Mouse (Mus musculus) liver, postnatal 0 days (tissue): ENCODE results near the gene Acbd7. TPM values are rescaled to one million over a fixed set of nuclear protein-coding genes. Genes with fewer than 3 reads are reported as not detected.

Experiments used
- ATAC-seq: fragments of 200-750 bp; cut with Nextera tagmentation; 2 replicates; pipeline ENCODE4 v1.8.0; 2017; ENCODE audit warnings: mild to moderate bottlenecking, moderate library complexity
- DNase-seq: peaks from one replicate; pipeline ENCODE4 v3.0.0-alpha.2; 2016
- H3K27ac ChIP-seq: fragments of 300-500 bp; sonication (generic); 2 replicates; pipeline ENCODE4 v1.5.1; 2014; ENCODE audit warnings: antibody characterized with exemption, moderate library complexity, mild to moderate bottlenecking, low read depth
- H3K27me3 ChIP-seq: fragments of 300-500 bp; sonication (generic); 2 replicates; pipeline ENCODE4 v1.6.1; 2014; ENCODE audit warnings: low read length, control low read depth, mixed read lengths; ENCODE audit not compliant: insufficient read depth
- H3K36me3 ChIP-seq: fragments of 300-500 bp; sonication (generic); replicated peaks from 2 replicates; pipeline ENCODE4 v1.6.1; 2014; ENCODE audit warnings: mild to moderate bottlenecking, control low read depth, low read length, moderate library complexity, mixed read lengths; ENCODE audit not compliant: insufficient read depth
- H3K4me1 ChIP-seq: fragments of 300-500 bp; sonication (generic); 2 replicates; pipeline ENCODE4 v1.6.1; 2014; ENCODE audit warnings: antibody characterized with exemption, mild to moderate bottlenecking, control low read depth; ENCODE audit not compliant: insufficient read depth
- H3K4me2 ChIP-seq: fragments of 300-500 bp; sonication (generic); 2 replicates; pipeline ENCODE4 v1.6.1; 2014; ENCODE audit warnings: low read depth, mild to moderate bottlenecking, low read length, moderate library complexity, mixed read lengths
- H3K4me3 ChIP-seq: fragments of 300-500 bp; sonication (generic); 2 replicates; pipeline ENCODE4 v1.5.1; 2014; ENCODE audit warnings: low read depth, low read length
- H3K9ac ChIP-seq: fragments of 300-500 bp; sonication (generic); replicated peaks from 2 replicates; pipeline ENCODE4 v1.6.1; 2014; ENCODE audit warnings: mild to moderate bottlenecking, moderate library complexity
- H3K9me3 ChIP-seq: fragments of 300-500 bp; sonication (generic); 2 replicates; pipeline ENCODE4 v1.6.1; 2016; ENCODE audit warnings: mild to moderate bottlenecking, control low read depth, low read length, mixed read lengths
- CTCF ChIP-seq: sonication (generic); IDR thresholded peaks from 2 replicates; pipeline ENCODE4 v1.5.1; 2016; ENCODE audit warnings: antibody characterized with exemption, low read depth
- EP300 ChIP-seq: IDR thresholded peaks from 2 replicates; pipeline ENCODE4 v1.6.1; 2016; ENCODE audit warnings: antibody characterized with exemption, low read depth, mild to moderate bottlenecking
- WGBS: fragments of 180-500 bp; shearing (Covaris S2); extraction: QIAGEN DNeasy Blood & Tissue Kit; methylation state at CpG from one replicate; pipeline ENCODE4 v1.1.7; 2014; ENCODE audit not compliant: insufficient replicate concordance; 5-methylcytosine and 5-hydroxymethylcytosine counted together
- polyA plus RNA-seq: library from polyadenylated mRNA; unstranded; fragments of >200 nt; fragmentation: Nextera tagmentation; extraction: Ambion mirVana; gene quantifications from 2 replicates; pipeline ENCODE4 v1.2.1, GENCODE M21; 2015

Acbd7 gene
- polyA plus RNA-seq, 1 experiment from 2014 or later: 0.29 TPM

GRCm38 (mm10) chr2:3356311-3356710 lies 20.3 kb downstream of the Acbd7 start:
- Histone ChIP-seq H3K9me3 (no peaks in the 10 kb centered on the region), H3K27ac (no peak overlapping the region), H3K4me2 (no peak overlapping the region), H3K36me3 (no peaks in the 10 kb centered on the region), H3K4me3 (no peak overlapping the region), H3K27me3 (no peaks in the 10 kb centered on the region), H3K4me1 (no peaks in the 10 kb centered on the region), H3K9ac (no peak overlapping the region)
- DNase-seq: no peak
- no peak for TF ChIP-seq EP300
- no peak for TF ChIP-seq CTCF
- 61% methylated on average over 3 of the region's 3 CpGs for WGBS
- ATAC-seq: no peak

- WGBS: 38% methylated on average over 3 of the region's 3 CpGs
- H3K27ac ChIP-seq: no peak overlapping the region
Measured at GRCm38 (mm10) chr2:3357887-3358286, 21.9 kb downstream of the Acbd7 start.

GRCm38 (mm10) chr2:3361067-3361466 lies 25.1 kb downstream of the Acbd7 start:
- Histone ChIP-seq H3K36me3 (no peaks in the 10 kb centered on the region), H3K9ac (no peak overlapping the region), H3K4me3 (no peak overlapping the region), H3K4me2 (no peak overlapping the region), H3K27ac (no peak overlapping the region), H3K27me3 (0 out of 2 replicates have a peak, but pooled peaks cover 2% of the 10 kb centered on the region), H3K9me3 (no peaks in the 10 kb centered on the region), H3K4me1 (no peaks in the 10 kb centered on the region)
- WGBS: 71% methylated on average over 3 of the region's 3 CpGs
- DNase-seq: no peak
- TF ChIP-seq CTCF (no peak), EP300 (no peak)
- ATAC-seq: no peak

More at GRCm38 (mm10) chr2:3357887-3358286, 21.9 kb downstream of the Acbd7 start:
- Histone ChIP-seq H3K9me3 (no peaks in the 10 kb centered on the region), H3K4me3 (no peak overlapping the region), H3K4me1 (no peaks in the 10 kb centered on the region), H3K4me2 (no peak overlapping the region), H3K9ac (no peak overlapping the region), H3K36me3 (no peaks in the 10 kb centered on the region), H3K27me3 (no peaks in the 10 kb centered on the region)
- ATAC-seq: no peak
- no peak for DNase-seq
- TF ChIP-seq CTCF: no peak

- no peak for ATAC-seq
- H3K27me3 ChIP-seq: 0 out of 2 replicates have a peak, but pooled peaks cover 2% of the 10 kb centered on the region
- no peaks in the 10 kb centered on the region for H3K36me3 ChIP-seq
- no peak overlapping the region for H3K4me3 ChIP-seq
- TF ChIP-seq EP300 (no peak), CTCF (no peak)
- 56% methylated on average over 4 of the region's 4 CpGs for WGBS
- no peak overlapping the region for H3K9ac ChIP-seq
- H3K9me3 ChIP-seq: no peaks in the 10 kb centered on the region
- no peak overlapping the region for H3K4me2 ChIP-seq
- H3K4me1 ChIP-seq: no peaks in the 10 kb centered on the region
- no peak for DNase-seq
- H3K27ac ChIP-seq: no peak overlapping the region
Measured at GRCm38 (mm10) chr2:3365127-3365526, 29.2 kb downstream of the Acbd7 start.

- Histone ChIP-seq H3K36me3 (no peaks in the 10 kb centered on the region), H3K4me1 (no peaks in the 10 kb centered on the region), H3K4me2 (no peak overlapping the region), H3K4me3 (no peak overlapping the region), H3K9me3 (no peaks in the 10 kb centered on the region), H3K9ac (no peak overlapping the region), H3K27me3 (no peaks in the 10 kb centered on the region), H3K27ac (no peak overlapping the region)
- no peak for TF ChIP-seq CTCF
- TF ChIP-seq EP300: no peak
- no peak for DNase-seq
- ATAC-seq: no peak
- WGBS: 74% methylated on average over 6 of the region's 6 CpGs
Measured at GRCm38 (mm10) chr2:3387105-3387860, 51.3 kb downstream of the Acbd7 start.

Other genes starting within 250 kb of the Acbd7 start
- gene Fam171a1, start 221.9 kb upstream of the Acbd7 start, polyA plus RNA-seq: 2.4 and 2.5 TPM in 2 replicates
- 17.1 and 17.4 TPM in 2 replicates for gene Nmt2, start 52.0 kb upstream of the Acbd7 start, polyA plus RNA-seq
- 10.2 and 10.3 TPM in 2 replicates for gene Rpp38, start 3.5 kb upstream of the Acbd7 start, polyA plus RNA-seq
- not detected in 2 replicates for gene Olah, start 61.0 kb downstream of the Acbd7 start, polyA plus RNA-seq
- 0.69 and 0.89 TPM in 2 replicates for gene Meig1, start 86.5 kb downstream of the Acbd7 start, polyA plus RNA-seq
- gene Dclre1c, start 88.0 kb downstream of the Acbd7 start, polyA plus RNA-seq: 3.0 and 3.1 TPM in 2 replicates
- 2.3 and 2.5 TPM in 2 replicates for gene Suv39h2, start 138.9 kb downstream of the Acbd7 start, polyA plus RNA-seq
- 0.56 and 1.0 TPM in 2 replicates for gene Gm45902, start 176.6 kb downstream of the Acbd7 start, polyA plus RNA-seq
- gene Hspa14, start 176.6 kb downstream of the Acbd7 start, polyA plus RNA-seq: 32.6 and 38.1 TPM in 2 replicates
- gene Cdnf, start 176.9 kb downstream of the Acbd7 start, polyA plus RNA-seq: 0.12 and 0.40 TPM in 2 replicates
- 20.5 and 23.1 TPM in 2 replicates for gene Fam107b, start 234.3 kb downstream of the Acbd7 start, polyA plus RNA-seq